Mouse (Mus musculus) hindbrain, embryonic 11.5 days (tissue): ENCODE data around the gene Sds. TPM values are rescaled to one million over a fixed set of nuclear protein-coding genes. Genes with fewer than 3 reads are reported as not detected.

ENCODE experiments used
- ATAC-seq: fragments of 200-750 bp; cut with Nextera tagmentation; 2 replicates; pipeline ENCODE4 v1.8.0; 2017; ENCODE audit warnings: mild to moderate bottlenecking, moderate TSS enrichment, moderate library complexity; ENCODE audit not compliant: low FRiP score
- DNase-seq: peaks from one replicate; pipeline ENCODE4 v3.0.0-alpha.2; 2015; ENCODE audit warnings: low spot score
- H3K27ac ChIP-seq: fragments of 300-500 bp; sonication (generic); 2 replicates; pipeline ENCODE4 v1.5.1; 2014; ENCODE audit warnings: mild to moderate bottlenecking, low read depth, low read length
- H3K27me3 ChIP-seq: fragments of 300-500 bp; sonication (generic); 2 replicates; pipeline ENCODE4 v1.6.1; 2014; ENCODE audit warnings: mild to moderate bottlenecking, low read length, moderate library complexity, mixed read lengths; ENCODE audit not compliant: control insufficient read depth, insufficient read depth
- H3K36me3 ChIP-seq: fragments of 300-500 bp; sonication (generic); 2 replicates; pipeline ENCODE4 v1.6.1; 2014; ENCODE audit warnings: mild to moderate bottlenecking, low read length, moderate library complexity, mixed read lengths; ENCODE audit not compliant: control insufficient read depth, insufficient read depth
- H3K4me1 ChIP-seq: fragments of 300-500 bp; sonication (generic); replicated peaks from 2 replicates; pipeline ENCODE4 v1.6.1; 2014; ENCODE audit warnings: low read length, mixed read lengths; ENCODE audit not compliant: control insufficient read depth, insufficient read depth
- H3K4me2 ChIP-seq: fragments of 300-500 bp; sonication (generic); replicated peaks from 2 replicates; pipeline ENCODE4 v1.6.1; 2014; ENCODE audit warnings: mild to moderate bottlenecking, low read depth, low read length
- H3K4me3 ChIP-seq: fragments of 300-500 bp; sonication (generic); 2 replicates; pipeline ENCODE4 v1.5.1; 2014; ENCODE audit warnings: low read depth, low read length
- H3K9ac ChIP-seq: fragments of 300-500 bp; sonication (generic); 2 replicates; pipeline ENCODE4 v1.6.1; 2014; ENCODE audit warnings: low read depth, low read length
- H3K9me3 ChIP-seq: fragments of 300-500 bp; sonication (generic); 2 replicates; pipeline ENCODE4 v1.6.1; 2016; ENCODE audit warnings: low read length; ENCODE audit not compliant: control insufficient read depth
- WGBS: fragments of 180-500 bp; shearing (Covaris S2); extraction: QIAGEN DNeasy Blood & Tissue Kit; methylation state at CpG from one replicate; pipeline ENCODE4 v1.1.7; 2014; 5-methylcytosine and 5-hydroxymethylcytosine counted together
- polyA plus RNA-seq: library from polyadenylated mRNA; unstranded; fragments of >200 nt; fragmentation: Nextera tagmentation; extraction: Ambion mirVana; gene quantifications from 2 replicates; pipeline ENCODE4 v1.2.1, GENCODE M21; 2014

The Sds gene
- not detected in 2 replicates for polyA plus RNA-seq

DNA sequence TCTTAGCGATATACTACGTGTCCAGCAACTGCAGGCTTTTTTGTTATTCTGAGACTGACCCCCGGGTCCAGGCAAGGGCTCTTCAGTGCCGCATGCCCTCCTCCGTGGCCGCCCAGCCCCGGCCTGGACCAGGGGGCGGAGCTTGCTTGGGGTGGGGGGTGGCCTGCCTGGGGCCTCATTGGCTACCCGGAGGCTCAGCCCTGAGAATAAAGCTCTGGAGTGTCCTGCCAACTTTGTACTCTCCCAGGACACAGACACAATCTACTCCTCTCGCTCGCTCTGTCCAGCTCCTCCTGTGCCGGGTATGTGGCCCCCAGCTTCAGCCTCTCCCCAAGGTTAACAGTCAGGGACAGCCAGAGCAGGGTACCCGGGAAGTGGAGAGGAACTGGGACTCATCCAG lies at the start of gene Sds:
Gene Sds, plus strand, starts transcription at position 231 of the 400 bp plus-strand sequence.
- no peak within 1 kb of the TSS for H3K9ac ChIP-seq
- H3K9me3 ChIP-seq = no peaks in the 10 kb centered on the region
- no peak within 1 kb of the TSS for H3K4me3 ChIP-seq
- no peak for ATAC-seq
- H3K4me2 ChIP-seq = no peak within 1 kb of the TSS
- H3K4me1 ChIP-seq = no peaks in the 10 kb centered on the region
- H3K36me3 ChIP-seq = no peaks in the 10 kb centered on the region
- 15% methylated on average over 13 of the region's 13 CpGs for WGBS
- DNase-seq = no peak
- H3K27me3 ChIP-seq = no peaks in the 10 kb centered on the region
- no peak within 1 kb of the TSS for H3K27ac ChIP-seq

DNA sequence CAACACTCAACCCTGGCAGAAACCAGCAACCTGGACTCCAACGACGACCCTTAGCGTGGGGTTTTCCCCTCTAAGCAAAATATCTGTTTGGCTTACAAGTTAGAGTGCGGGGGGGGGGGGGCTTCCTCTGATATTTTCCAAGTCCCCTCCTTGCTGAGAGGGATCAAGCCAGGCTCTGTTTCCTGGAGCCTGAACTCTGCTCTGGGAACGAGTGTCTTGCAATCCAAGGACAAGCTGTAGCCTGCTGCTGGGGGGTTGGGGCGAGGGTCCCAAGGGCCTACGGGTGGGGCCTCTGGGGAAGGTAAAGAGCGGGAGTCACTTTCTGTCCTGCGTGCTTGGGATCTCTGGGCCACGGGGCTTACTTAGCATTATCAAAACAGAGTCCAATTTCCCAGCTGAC lies 49.8 kb upstream of the Sds start:
- Histone ChIP-seq H3K9me3 (no peaks in the 10 kb centered on the region), H3K36me3 (no peaks in the 10 kb centered on the region), H3K27ac (peak overlapping the region; percentile 89), H3K4me2 (peak overlapping the region; percentile 33), H3K9ac (peak overlapping the region; percentile 35; the same call in 1 of the 2 replicates), H3K27me3 (peaks cover 77% of the 10 kb centered on the region), H3K4me3 (peak overlapping the region; percentile 19; the same call in 1 of the 2 replicates), H3K4me1 (no peaks in the 10 kb centered on the region)
- DNase-seq (no peak), ATAC-seq (no peak)
- under 1% methylated on average over 10 of the region's 10 CpGs for WGBS

DNA sequence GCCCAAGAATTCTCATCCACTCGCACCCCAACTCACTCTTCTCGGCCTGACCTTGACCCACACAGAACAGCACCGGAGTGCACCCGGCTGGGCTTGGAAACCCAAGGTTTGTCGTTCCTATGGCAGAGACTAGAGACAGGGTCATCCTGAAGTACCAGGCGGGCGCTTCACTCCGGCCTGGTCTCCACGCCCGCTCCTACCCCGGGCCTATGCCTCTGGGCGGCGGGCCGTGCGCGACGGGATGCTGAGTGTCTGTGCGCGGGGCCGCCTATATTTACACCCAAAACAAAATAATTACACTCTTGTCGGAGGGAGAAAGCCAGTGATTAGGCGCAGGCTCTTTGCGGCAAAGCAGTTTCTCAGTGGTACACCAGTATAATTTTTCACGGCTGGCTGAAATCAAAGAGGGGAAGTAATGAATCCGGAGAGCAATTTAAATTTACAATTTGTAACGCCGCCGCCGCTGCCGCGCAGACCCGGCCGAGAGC lies 48.8 kb upstream of the Sds start:
- Histone ChIP-seq H3K27ac (peak overlapping the region; percentile 89), H3K9me3 (no peaks in the 10 kb centered on the region), H3K4me2 (peak overlapping the region; percentile 33), H3K9ac (peak overlapping the region; percentile 35), H3K36me3 (no peaks in the 10 kb centered on the region), H3K4me1 (no peaks in the 10 kb centered on the region), H3K27me3 (peaks cover 86% of the 10 kb centered on the region), H3K4me3 (peak overlapping the region; percentile 19)
- DNase-seq = peak; percentile 54
- WGBS = under 1% methylated on average over 33 of the region's 33 CpGs
- no peak for ATAC-seq

DNA sequence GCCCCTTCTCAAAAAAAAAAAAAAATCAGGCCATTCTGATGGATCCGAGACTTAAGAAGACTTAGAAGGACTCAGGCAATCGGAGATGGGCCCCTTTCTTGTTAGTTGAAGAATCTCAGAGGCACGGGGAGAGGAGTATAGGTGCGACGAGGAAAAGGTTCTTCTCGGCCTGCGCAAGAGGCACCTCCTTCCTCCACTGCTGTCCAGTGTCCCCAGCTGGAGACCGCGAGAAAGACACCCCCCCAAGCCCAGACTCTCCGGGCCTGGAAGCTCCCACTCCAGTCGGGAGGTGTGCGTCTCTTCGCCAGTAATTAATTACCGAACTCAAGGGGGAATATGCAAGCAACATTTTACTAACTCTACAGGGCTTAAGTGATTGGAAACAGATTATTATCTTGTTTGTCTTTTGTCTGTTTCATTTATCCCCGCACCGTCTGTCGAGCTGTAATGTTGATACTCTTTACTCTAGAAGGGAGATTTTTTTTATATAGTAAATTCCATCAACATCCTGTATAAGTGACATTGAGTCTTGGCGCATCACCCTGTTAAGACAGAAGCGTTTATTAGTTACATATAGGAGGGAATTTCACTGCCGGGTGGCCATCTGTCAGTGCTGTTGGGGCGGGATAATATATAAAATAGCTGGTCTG lies 48.0 kb upstream of the Sds start:
- Histone ChIP-seq H3K4me2 (peak overlapping the region; percentile 33), H3K9me3 (no peaks in the 10 kb centered on the region), H3K9ac (peak overlapping the region; percentile 35; the same call in 1 of the 2 replicates), H3K27me3 (peaks cover 88% of the 10 kb centered on the region), H3K4me1 (no peaks in the 10 kb centered on the region), H3K4me3 (peak overlapping the region; percentile 19), H3K36me3 (no peaks in the 10 kb centered on the region), H3K27ac (peak overlapping the region; percentile 89)
- WGBS = 1% methylated on average over 21 of the region's 21 CpGs
- DNase-seq (peak; percentile 47), ATAC-seq (no peak)

DNA sequence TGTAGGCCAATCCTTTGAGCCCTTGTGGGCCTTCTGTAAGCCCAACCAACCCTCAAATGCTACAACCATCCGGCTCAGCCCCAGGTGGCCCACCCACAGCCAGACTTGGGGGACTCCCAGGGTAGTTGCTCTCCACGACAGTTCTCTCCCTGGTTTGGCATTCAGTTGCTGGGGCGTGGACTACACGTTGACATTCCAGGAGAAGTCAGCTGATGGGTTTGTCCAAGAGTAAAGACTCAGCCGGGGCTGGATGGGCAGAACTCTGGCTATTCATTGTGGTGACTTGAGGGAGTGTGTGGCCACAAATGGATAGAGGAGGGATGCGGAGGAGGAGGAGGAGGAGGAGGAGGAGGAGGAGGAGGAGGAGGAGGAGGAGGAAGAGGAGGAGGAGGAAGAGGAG lies 47.3 kb upstream of the Sds start:
- Histone ChIP-seq H3K4me3 (peak overlapping the region; percentile 19), H3K27ac (peak overlapping the region; percentile 89), H3K36me3 (no peaks in the 10 kb centered on the region), H3K9me3 (no peaks in the 10 kb centered on the region), H3K4me1 (no peaks in the 10 kb centered on the region), H3K4me2 (peak overlapping the region; percentile 33), H3K9ac (peak overlapping the region; percentile 1; the same call in 1 of the 2 replicates), H3K27me3 (peaks cover 89% of the 10 kb centered on the region)
- ATAC-seq (no peak), DNase-seq (peak; percentile 47)
- WGBS = 0% methylated on average over 5 of the region's 6 CpGs

DNA sequence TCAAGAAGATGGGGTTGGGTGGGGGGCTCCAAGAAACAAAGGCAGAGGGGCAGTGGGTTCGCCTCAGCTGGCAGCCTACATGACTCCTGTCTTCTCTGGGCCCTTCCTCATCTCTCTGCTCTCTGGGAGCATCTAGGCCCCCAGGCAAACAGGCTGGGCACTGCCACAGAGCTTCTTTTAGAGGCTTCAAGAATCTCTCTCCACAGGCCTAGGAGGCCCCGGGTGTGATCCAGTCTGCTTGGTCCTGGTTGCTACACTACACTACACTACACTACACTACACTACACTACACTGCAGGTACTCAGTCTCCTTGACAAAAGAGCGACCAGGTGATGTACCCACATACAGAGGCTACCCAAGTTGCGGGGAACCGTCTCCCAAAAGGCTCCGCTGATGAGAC lies 46.6 kb upstream of the Sds start:
- H3K27ac ChIP-seq = peak overlapping the region; percentile 72

DNA sequence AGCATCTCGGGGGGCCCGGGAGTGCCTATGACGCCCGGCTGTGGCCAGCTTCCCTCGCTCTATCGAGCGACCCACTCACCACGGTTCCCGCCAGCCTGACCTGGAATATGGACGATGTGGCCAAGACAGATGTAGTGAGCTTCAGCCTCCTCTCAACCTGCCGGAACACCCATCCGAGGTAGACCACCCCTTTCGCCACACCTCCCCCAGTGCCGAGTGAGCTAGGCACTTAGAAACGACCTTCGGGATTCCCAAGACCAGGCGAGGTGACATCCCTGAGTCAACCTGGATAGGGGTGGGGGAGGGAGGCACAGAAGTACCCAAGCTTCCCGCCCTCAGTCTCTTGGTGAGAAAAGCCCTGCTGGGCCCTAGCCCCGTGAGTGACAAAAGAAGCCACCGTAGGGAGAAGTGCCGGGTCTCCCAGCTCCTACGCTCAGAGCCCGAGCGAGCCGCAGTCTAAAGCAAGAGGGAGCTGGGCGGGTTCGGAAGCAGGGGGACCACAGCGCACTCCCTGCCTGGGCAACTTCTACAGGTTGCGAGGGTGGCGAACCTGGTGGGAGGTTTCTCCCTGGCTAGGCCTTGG lies 45.2 kb upstream of the Sds start:
- H3K4me3 ChIP-seq = peak overlapping the region; percentile 54
- no peak; the same call in 1 of the 2 replicates for ATAC-seq
- H3K4me2 ChIP-seq = peak overlapping the region; percentile 17
- peaks cover 93% of the 10 kb centered on the region for H3K27me3 ChIP-seq
- H3K9me3 ChIP-seq = no peaks in the 10 kb centered on the region
- H3K27ac ChIP-seq = peak overlapping the region; percentile 74
- peak; percentile 58 for DNase-seq
- peak overlapping the region; percentile 75 for H3K9ac ChIP-seq
- WGBS = under 1% methylated on average over 30 of the region's 30 CpGs
- H3K4me1 ChIP-seq = peaks cover 4% of the 10 kb centered on the region; the same call in 1 of the 2 replicates
- no peaks in the 10 kb centered on the region for H3K36me3 ChIP-seq

More for the DNA sequence above, 46.6 kb upstream of the Sds start:
- H3K36me3 ChIP-seq = no peaks in the 10 kb centered on the region
- ATAC-seq (no peak), DNase-seq (peak; percentile 37)
- peak overlapping the region; percentile 54 for H3K4me3 ChIP-seq
- 6% methylated on average over 6 of the region's 6 CpGs for WGBS
- H3K9me3 ChIP-seq = no peaks in the 10 kb centered on the region
- no peaks in the 10 kb centered on the region for H3K4me1 ChIP-seq
- peaks cover 89% of the 10 kb centered on the region for H3K27me3 ChIP-seq
- H3K4me2 ChIP-seq = peak overlapping the region; percentile 33
- peak overlapping the region; percentile 62 for H3K9ac ChIP-seq

DNA sequence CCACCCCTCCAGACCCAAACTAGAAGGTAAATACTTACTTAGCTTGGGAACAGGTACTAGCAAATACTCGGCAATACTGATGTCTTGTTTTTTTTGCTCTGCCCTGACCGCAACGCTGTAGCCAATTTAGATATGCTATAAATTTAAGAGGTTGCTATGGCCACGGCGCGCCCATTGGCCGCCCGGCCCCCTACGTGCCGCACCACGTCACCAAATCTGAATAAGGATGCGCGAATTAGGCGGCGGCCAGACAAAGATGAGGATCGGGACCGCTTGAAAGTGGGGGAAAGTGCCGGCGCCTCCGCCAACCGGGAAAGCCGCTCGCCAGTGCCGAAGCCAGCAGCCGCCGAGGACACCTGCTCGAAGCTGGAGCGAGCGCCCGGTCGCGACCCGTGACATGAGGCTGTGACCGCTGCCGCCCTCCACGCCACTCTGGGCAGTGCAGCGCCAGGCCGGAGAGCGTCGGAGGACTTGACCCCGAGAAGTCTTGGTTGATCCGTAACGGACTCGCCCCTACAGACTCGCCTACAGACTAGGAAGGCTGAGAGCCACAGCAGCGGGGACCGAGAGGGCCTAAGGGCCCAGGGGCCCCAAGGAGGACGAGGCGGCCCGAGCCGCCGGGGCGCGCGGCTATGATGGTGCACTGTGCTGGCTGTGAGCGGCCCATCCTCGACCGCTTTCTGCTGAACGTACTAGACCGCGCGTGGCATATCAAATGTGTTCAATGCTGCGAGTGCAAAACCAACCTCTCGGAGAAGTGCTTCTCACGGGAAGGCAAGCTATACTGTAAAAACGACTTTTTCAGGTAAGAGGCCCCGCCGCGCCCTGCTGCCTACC lies 44.5 kb upstream of the Sds start, which contains the start of gene Lhx5:
Gene Lhx5, plus strand, starts transcription at position 51 of the 837 bp plus-strand sequence.
- H3K27me3 ChIP-seq = peaks cover 91% of the 10 kb centered on the region
- peak within 1 kb of the TSS; percentile 82 for H3K27ac ChIP-seq
- H3K9me3 ChIP-seq = no peaks in the 10 kb centered on the region
- peak within 1 kb of the TSS; percentile 75 for H3K9ac ChIP-seq
- under 1% methylated on average over 68 of the region's 69 CpGs for WGBS
- peak within 1 kb of the TSS; percentile 19 for H3K4me2 ChIP-seq
- ATAC-seq = peak; percentile 58
- H3K36me3 ChIP-seq = no peaks in the 10 kb centered on the region
- H3K4me1 ChIP-seq = peaks cover 4% of the 10 kb centered on the region; the same call in 1 of the 2 replicates
- peak; percentile 75 for DNase-seq
- H3K4me3 ChIP-seq = peak within 1 kb of the TSS; percentile 54
